Mouse (Mus musculus) embryonic fibroblast, embryonic 13.5 days (primary cell): ENCODE results near the gene Ppp2r1b.

Experiments
- CTCF ChIP-seq: IDR thresholded peaks from 2 replicates; pipeline ENCODE4 v1.5.1; 2011; ENCODE audit warnings: mild to moderate bottlenecking, control low read depth, low read length, moderate library complexity, borderline replicate concordance; ENCODE audit not compliant: insufficient read depth
- POLR2A ChIP-seq: IDR thresholded peaks from 2 replicates; pipeline ENCODE4 v1.6.1; 2011; ENCODE audit warnings: low read depth, mild to moderate bottlenecking, control low read depth, low read length, moderate library complexity

GRCm38 (mm10) chr9:50833786-50834185 is 11.3 kb upstream of the Ppp2r1b start:
- TF ChIP-seq CTCF: no peak
- TF ChIP-seq POLR2A: no peak
